Mouse (Mus musculus) thymus, postnatal 14 days (tissue): Measurements from ENCODE around the gene Dnaaf1.

Experiments used
- DNase-seq: peaks from one replicate; pipeline ENCODE4 v3.0.0; 2021

The Dnaaf1 gene

GRCm38 (mm10) chr8:119574437-119575365, at the start of gene Dnaaf1, which contains the start of gene Hsdl1:
Dnaaf1 (plus strand) TSS chr8:119575235.
Hsdl1 (minus strand) TSS chr8:119575183.
- DNase-seq, result peak; percentile 97

- no peak for DNase-seq
Observed at GRCm38 (mm10) chr8:119528762-119529161, 46.3 kb upstream of the Dnaaf1 start.

GRCm38 (mm10) chr8:119530937-119531336, 44.1 kb upstream of the Dnaaf1 start:
- DNase-seq, result no peak

GRCm38 (mm10) chr8:119531397-119531796, 43.6 kb upstream of the Dnaaf1 start:
- no peak for DNase-seq

GRCm38 (mm10) chr8:119531973-119532372, 43.1 kb upstream of the Dnaaf1 start:
- DNase-seq, result no peak

GRCm38 (mm10) chr8:119544606-119545005, 30.4 kb upstream of the Dnaaf1 start:
- DNase-seq, result no peak

- DNase-seq, result no peak
Observed at GRCm38 (mm10) chr8:119545180-119545579, 29.9 kb upstream of the Dnaaf1 start.

- no peak for DNase-seq
Observed at GRCm38 (mm10) chr8:119545791-119546190, 29.2 kb upstream of the Dnaaf1 start.

- DNase-seq, result no peak
Observed at GRCm38 (mm10) chr8:119547019-119547691, 27.9 kb upstream of the Dnaaf1 start.

GRCm38 (mm10) chr8:119548560-119549113, 26.4 kb upstream of the Dnaaf1 start:
- DNase-seq, result no peak

- no peak for DNase-seq
Observed at GRCm38 (mm10) chr8:119552967-119553366, 22.1 kb upstream of the Dnaaf1 start.

- DNase-seq, result no peak
Observed at GRCm38 (mm10) chr8:119555861-119556260, 19.2 kb upstream of the Dnaaf1 start.

GRCm38 (mm10) chr8:119557132-119557531, 17.9 kb upstream of the Dnaaf1 start:
- no peak for DNase-seq

GRCm38 (mm10) chr8:119557821-119558602, 17.0 kb upstream of the Dnaaf1 start:
- DNase-seq, result peak; percentile 89

- peak; percentile 99 for DNase-seq
Observed at GRCm38 (mm10) chr8:119558603-119559401, 16.2 kb upstream of the Dnaaf1 start, which contains the start of gene Mbtps1. Mbtps1 (minus strand) TSS chr8:119558735.

GRCm38 (mm10) chr8:119559402-119559720, 15.7 kb upstream of the Dnaaf1 start:
- no peak for DNase-seq

- DNase-seq, result peak; percentile 66
Observed at GRCm38 (mm10) chr8:119563849-119564251, 11.2 kb upstream of the Dnaaf1 start.

- no peak for DNase-seq
Observed at GRCm38 (mm10) chr8:119566367-119566766, 8.7 kb upstream of the Dnaaf1 start.

GRCm38 (mm10) chr8:119568251-119568650, 6.8 kb upstream of the Dnaaf1 start:
- DNase-seq, result no peak

GRCm38 (mm10) chr8:119568951-119569350, 6.1 kb upstream of the Dnaaf1 start:
- peak; percentile 48 for DNase-seq

- DNase-seq, result peak; percentile 88
Observed at GRCm38 (mm10) chr8:119569881-119570280, 5.2 kb upstream of the Dnaaf1 start.

- DNase-seq, result no peak
Observed at GRCm38 (mm10) chr8:119571135-119571534, 3.9 kb upstream of the Dnaaf1 start.
